Mouse (Mus musculus): ENCODE data around the gene Gm20388. TPM values are rescaled to one million over a fixed set of nuclear protein-coding genes. Genes with fewer than 3 reads are reported as not detected.
A peak's percentile ranks its signal among the peaks of the same experiment; 100 is the strongest.

Gm20388 gene
- polyA plus RNA-seq, 1 experiment from 2014 or later: not detected

DNA sequence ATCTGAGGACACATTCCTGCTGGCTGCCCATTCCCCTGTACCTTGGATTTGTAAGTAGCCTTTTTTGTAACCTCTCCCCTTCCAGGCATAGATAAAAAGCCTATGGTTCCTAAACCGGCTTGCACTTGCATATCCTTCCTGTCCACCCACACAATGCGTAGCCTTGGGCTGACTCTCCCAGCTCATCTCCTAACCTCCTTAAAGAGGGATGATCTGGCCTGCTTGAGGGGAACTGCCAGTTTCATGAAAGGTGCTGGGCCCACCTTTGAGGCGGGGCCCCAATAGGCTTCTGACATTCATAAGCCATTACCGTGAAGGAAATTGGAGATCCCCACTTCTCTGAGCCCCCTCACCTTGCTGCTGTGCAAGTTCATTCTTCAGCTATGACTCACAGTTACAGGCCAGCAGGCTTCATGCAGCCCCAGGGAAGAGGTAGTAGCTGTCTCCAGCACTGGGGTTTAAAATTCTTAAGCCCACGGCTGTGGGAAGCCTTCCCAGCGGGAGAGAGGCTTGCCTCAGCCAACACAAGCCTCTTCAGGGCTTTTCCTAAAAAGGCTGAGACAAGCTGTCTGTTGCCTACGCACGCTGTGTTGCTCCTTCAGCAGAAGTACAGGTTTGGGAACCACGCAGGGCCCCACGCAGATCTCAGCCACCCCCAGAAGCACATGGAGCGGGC is 2551.0 kb downstream of the Gm20388 start:
- Histone ChIP-seq H3K4me3 (ENCODE audit: low read depth, low read length) (no peak overlapping the region), H3K27me3 (ENCODE audit: control insufficient read depth, insufficient read depth, low read length) (no peaks in the 10 kb centered on the region; the same call in 1 of the 2 replicates), H3K27ac (replicated peaks) (no peak overlapping the region), H3K36me3 (ENCODE audit: control insufficient read depth, insufficient read depth, low read length) (no peaks in the 10 kb centered on the region; the same call in 1 of the 2 replicates), H3K9ac (ENCODE audit: low read length) (no peak overlapping the region), H3K9me3 (ENCODE audit: control insufficient read depth, low read length) (no peaks in the 10 kb centered on the region), H3K4me2 (replicated peaks; ENCODE audit: low read depth) (no peak overlapping the region), H3K4me1 (replicated peaks; ENCODE audit: control insufficient read depth, insufficient read depth) (no peaks in the 10 kb centered on the region; the same call in 1 of the 2 replicates)
- WGBS: 61% methylated on average over 11 of the region's 11 CpGs
- TF ChIP-seq CTCF (IDR thresholded peaks at IDR 0.05; ENCODE audit: low read depth): no peak
- no peak for TF ChIP-seq EP300 (optimal IDR thresholded peaks at IDR 0.05)
- ATAC-seq (ENCODE audit: low FRiP score, low TSS enrichment): no peak
- no peak for DNase-seq (ENCODE audit: low spot score)

DNA sequence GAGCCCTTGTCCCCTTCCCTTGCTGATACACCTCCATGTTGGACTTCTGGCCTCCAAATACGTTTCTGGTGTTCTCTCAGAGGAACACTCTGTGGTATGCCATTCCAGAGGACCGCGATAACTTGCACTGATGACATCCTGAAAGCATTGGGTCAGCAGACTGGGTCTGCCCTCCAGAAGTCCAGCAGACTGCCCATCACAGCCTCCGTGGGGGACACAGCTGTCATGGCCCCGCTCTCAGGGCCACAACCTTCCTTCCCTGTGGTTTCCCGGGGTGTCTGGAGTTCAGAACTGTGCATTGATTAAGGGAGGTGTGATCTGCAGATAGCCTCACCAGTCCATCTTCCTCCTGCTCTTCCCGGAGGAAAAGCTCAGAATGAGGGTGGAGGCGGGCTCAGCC is 2551.9 kb downstream of the Gm20388 start:
- H3K4me1 ChIP-seq (replicated peaks; ENCODE audit: control insufficient read depth, insufficient read depth): no peaks in the 10 kb centered on the region; the same call in 1 of the 2 replicates
- peaks cover 6% of the 10 kb centered on the region; the same call in 1 of the 2 replicates for H3K36me3 ChIP-seq (ENCODE audit: control insufficient read depth, insufficient read depth, low read length)
- no peak overlapping the region for H3K9ac ChIP-seq (ENCODE audit: low read length)
- no peaks in the 10 kb centered on the region; the same call in 1 of the 2 replicates for H3K27me3 ChIP-seq (ENCODE audit: control insufficient read depth, insufficient read depth, low read length)
- 77% methylated on average over 8 of the region's 8 CpGs for WGBS
- H3K27ac ChIP-seq (replicated peaks): no peak overlapping the region
- no peaks in the 10 kb centered on the region for H3K9me3 ChIP-seq (ENCODE audit: control insufficient read depth, low read length)
- no peak for ATAC-seq (ENCODE audit: low FRiP score, low TSS enrichment)
- no peak overlapping the region for H3K4me2 ChIP-seq (replicated peaks; ENCODE audit: low read depth)
- DNase-seq (ENCODE audit: low spot score): no peak
- TF ChIP-seq EP300 (optimal IDR thresholded peaks at IDR 0.05) (no peak), CTCF (IDR thresholded peaks at IDR 0.05; ENCODE audit: low read depth) (no peak)
- H3K4me3 ChIP-seq (ENCODE audit: low read depth, low read length): no peak overlapping the region

GRCm38 (mm10) chr8:122463651-122464640 is 2553.3 kb downstream of the Gm20388 start:
- WGBS: 25% methylated on average over 12 of the region's 12 CpGs
- H3K36me3 ChIP-seq (ENCODE audit: control insufficient read depth, insufficient read depth, low read length): peaks cover 9% of the 10 kb centered on the region; the same call in 1 of the 2 replicates
- ATAC-seq (ENCODE audit: low FRiP score, low TSS enrichment) (peak; percentile 46), DNase-seq (ENCODE audit: low spot score) (peak; percentile 52)
- H3K4me1 ChIP-seq (replicated peaks; ENCODE audit: control insufficient read depth, insufficient read depth): no peaks in the 10 kb centered on the region; the same call in 1 of the 2 replicates
- H3K9me3 ChIP-seq (ENCODE audit: control insufficient read depth, low read length): no peaks in the 10 kb centered on the region
- no peaks in the 10 kb centered on the region; the same call in 1 of the 2 replicates for H3K27me3 ChIP-seq (ENCODE audit: control insufficient read depth, insufficient read depth, low read length)
- no peak overlapping the region for H3K9ac ChIP-seq (ENCODE audit: low read length)
- no peak overlapping the region for H3K4me3 ChIP-seq (ENCODE audit: low read depth, low read length)
- H3K27ac ChIP-seq (replicated peaks): peak overlapping the region; percentile 79
- H3K4me2 ChIP-seq (replicated peaks; ENCODE audit: low read depth): no peak overlapping the region
- TF ChIP-seq EP300 (optimal IDR thresholded peaks at IDR 0.05) (no peak), CTCF (IDR thresholded peaks at IDR 0.05; ENCODE audit: low read depth) (no peak)

- ATAC-seq (ENCODE audit: low FRiP score, low TSS enrichment) (no peak), DNase-seq (ENCODE audit: low spot score) (no peak)
- Histone ChIP-seq H3K27me3 (ENCODE audit: control insufficient read depth, insufficient read depth, low read length) (no peaks in the 10 kb centered on the region; the same call in 1 of the 2 replicates), H3K4me3 (ENCODE audit: low read depth, low read length) (no peak overlapping the region), H3K27ac (replicated peaks) (no peak overlapping the region), H3K9ac (ENCODE audit: low read length) (no peak overlapping the region), H3K4me1 (replicated peaks; ENCODE audit: control insufficient read depth, insufficient read depth) (no peaks in the 10 kb centered on the region; the same call in 1 of the 2 replicates), H3K36me3 (ENCODE audit: control insufficient read depth, insufficient read depth, low read length) (peaks cover 9% of the 10 kb centered on the region; the same call in 1 of the 2 replicates), H3K4me2 (replicated peaks; ENCODE audit: low read depth) (no peak overlapping the region), H3K9me3 (ENCODE audit: control insufficient read depth, low read length) (no peaks in the 10 kb centered on the region)
- TF ChIP-seq EP300 (optimal IDR thresholded peaks at IDR 0.05) (no peak), CTCF (IDR thresholded peaks at IDR 0.05; ENCODE audit: low read depth) (no peak)
- 77% methylated on average over 7 of the region's 7 CpGs for WGBS
Measured at GRCm38 (mm10) chr8:122464985-122465384, 2554.3 kb downstream of the Gm20388 start.

DNA sequence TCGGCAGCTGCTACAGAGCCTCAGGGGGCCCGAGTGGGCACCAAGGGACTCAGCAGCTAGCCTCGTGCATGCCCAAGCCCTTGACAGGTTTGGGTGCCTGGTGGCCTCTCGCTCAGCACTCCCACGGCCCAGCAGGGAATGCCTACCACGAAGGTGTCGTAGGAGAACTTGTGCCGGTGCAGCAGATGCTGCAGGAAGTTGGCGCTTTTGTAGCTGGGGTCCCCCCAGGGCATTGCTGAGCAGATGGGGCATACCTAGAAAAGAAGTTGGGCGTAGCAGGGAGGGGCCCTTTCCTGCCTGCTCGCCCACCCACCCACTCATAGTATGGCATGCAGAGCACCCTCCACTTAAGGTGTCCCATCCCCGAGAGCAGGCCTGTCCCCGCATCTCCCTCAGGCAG is 2557.2 kb downstream of the Gm20388 start:
- no peaks in the 10 kb centered on the region for H3K27me3 ChIP-seq (ENCODE audit: control insufficient read depth, insufficient read depth, low read length)
- no peaks in the 10 kb centered on the region for H3K9me3 ChIP-seq (ENCODE audit: control insufficient read depth, low read length)
- no peak for DNase-seq (ENCODE audit: low spot score)
- H3K4me1 ChIP-seq (replicated peaks; ENCODE audit: control insufficient read depth, insufficient read depth): no peaks in the 10 kb centered on the region
- 89% methylated on average over 13 of the region's 13 CpGs for WGBS
- no peak overlapping the region for H3K4me2 ChIP-seq (replicated peaks; ENCODE audit: low read depth)
- no peak overlapping the region for H3K27ac ChIP-seq (replicated peaks)
- H3K4me3 ChIP-seq (ENCODE audit: low read depth, low read length): no peak overlapping the region
- H3K36me3 ChIP-seq (ENCODE audit: control insufficient read depth, insufficient read depth, low read length): peaks cover 9% of the 10 kb centered on the region; the same call in 1 of the 2 replicates
- no peak for ATAC-seq (ENCODE audit: low FRiP score, low TSS enrichment)
- TF ChIP-seq CTCF (IDR thresholded peaks at IDR 0.05; ENCODE audit: low read depth) (no peak), EP300 (optimal IDR thresholded peaks at IDR 0.05) (no peak)
- H3K9ac ChIP-seq (ENCODE audit: low read length): no peak overlapping the region
